Mouse (Mus musculus) heart, adult 2 months (tissue): ENCODE measurements around the gene Hoxc10.

Source experiments
- EP300 ChIP-seq: fragments of 200-500 bp; IDR thresholded peaks from 2 replicates; pipeline ENCODE4 v1.6.1; 2011; ENCODE audit warnings: low read depth, low read length, control low read depth; ENCODE audit not compliant: insufficient read depth
- POLR2A ChIP-seq: fragments of 200-500 bp; IDR thresholded peaks from 2 replicates; pipeline ENCODE4 v1.6.1; 2011; ENCODE audit warnings: mild to moderate bottlenecking, low read depth, low read length, control low read depth; ENCODE audit not compliant: insufficient read depth

- TF ChIP-seq EP300 (no peak), POLR2A (no peak)
These were observed 1.3 kb upstream of the Hoxc10 start for GRCm38 (mm10) chr15:102965003-102965891.
